Mouse (Mus musculus) midbrain, embryonic 14.5 days (tissue): ENCODE measurements around the gene Ptprm. TPM values are rescaled to one million over a fixed set of nuclear protein-coding genes. Genes with fewer than 3 reads are reported as not detected.

ENCODE experiments used
- ATAC-seq: fragments of 200-750 bp; cut with Nextera tagmentation; 2 replicates; pipeline ENCODE4 v1.8.0; 2017; ENCODE audit warnings: moderate number of reproducible peaks, moderate library complexity; ENCODE audit not compliant: low FRiP score, low TSS enrichment
- DNase-seq: peaks from one replicate; pipeline ENCODE4 v3.0.0-alpha.2; 2015
- H3K27ac ChIP-seq: fragments of 300-500 bp; sonication (generic); replicated peaks from 2 replicates; pipeline ENCODE4 v1.5.1; 2014; ENCODE audit warnings: mild to moderate bottlenecking, low read depth, low read length, moderate library complexity
- H3K27me3 ChIP-seq: fragments of 300-500 bp; sonication (generic); 2 replicates; pipeline ENCODE4 v1.6.1; 2014; ENCODE audit warnings: low read length, control low read depth, mixed read lengths; ENCODE audit not compliant: control insufficient read depth, insufficient read depth
- H3K36me3 ChIP-seq: fragments of 300-500 bp; sonication (generic); 2 replicates; pipeline ENCODE4 v1.6.1; 2014; ENCODE audit warnings: low read length, control low read depth; ENCODE audit not compliant: control insufficient read depth, insufficient read depth
- H3K4me1 ChIP-seq: fragments of 300-500 bp; sonication (generic); 2 replicates; pipeline ENCODE4 v1.6.1; 2014; ENCODE audit warnings: mild to moderate bottlenecking, antibody characterized with exemption, low read length, control low read depth; ENCODE audit not compliant: control insufficient read depth, insufficient read depth
- H3K4me2 ChIP-seq: fragments of 300-500 bp; sonication (generic); 2 replicates; pipeline ENCODE4 v1.6.1; 2014; ENCODE audit warnings: mild to moderate bottlenecking, low read length, moderate library complexity
- H3K4me3 ChIP-seq: fragments of 300-500 bp; sonication (generic); replicated peaks from 2 replicates; pipeline ENCODE4 v1.5.1; 2014; ENCODE audit warnings: low read depth, low read length
- H3K9ac ChIP-seq: fragments of 300-500 bp; sonication (generic); replicated peaks from 2 replicates; pipeline ENCODE4 v1.6.1; 2014; ENCODE audit warnings: mild to moderate bottlenecking, low read length, moderate library complexity
- H3K9me3 ChIP-seq: fragments of 300-500 bp; sonication (generic); 2 replicates; pipeline ENCODE4 v1.6.1; 2016; ENCODE audit warnings: low read length, control low read depth, mixed read lengths; ENCODE audit not compliant: control insufficient read depth
- WGBS: fragments of 180-500 bp; shearing (Covaris S2); extraction: QIAGEN DNeasy Blood & Tissue Kit; methylation state at CpG from one replicate; pipeline ENCODE4 v1.1.7; 2014; 5-methylcytosine and 5-hydroxymethylcytosine counted together
- polyA plus RNA-seq: library from polyadenylated mRNA; unstranded; fragments of >200 nt; fragmentation: Nextera tagmentation; extraction: Ambion mirVana; gene quantifications from 2 replicates; pipeline ENCODE4 v1.2.1, GENCODE M21; 2014

The Ptprm gene
- polyA plus RNA-seq, 1 experiment from 2014 or later: 22.8 TPM

- no peaks in the 10 kb centered on the region for H3K9me3 ChIP-seq
- no peak overlapping the region for H3K4me3 ChIP-seq
- 87% methylated on average over 6 of the region's 6 CpGs for WGBS
- no peak overlapping the region for H3K4me2 ChIP-seq
- ATAC-seq: no peak
- no peak overlapping the region for H3K27ac ChIP-seq
- no peaks in the 10 kb centered on the region for H3K36me3 ChIP-seq
- no peak for DNase-seq
- no peaks in the 10 kb centered on the region for H3K27me3 ChIP-seq
- H3K4me1 ChIP-seq: no peaks in the 10 kb centered on the region
- H3K9ac ChIP-seq: no peak overlapping the region
Observed at GRCm38 (mm10) chr17:66908921-66909320, 445.3 kb downstream of the Ptprm start.

- WGBS: 61% methylated on average over 1 of the region's 1 CpGs
- Histone ChIP-seq H3K9ac (no peak overlapping the region), H3K9me3 (no peaks in the 10 kb centered on the region), H3K4me2 (no peak overlapping the region), H3K4me1 (peaks cover 3% of the 10 kb centered on the region; the same call in 1 of the 2 replicates), H3K36me3 (no peaks in the 10 kb centered on the region), H3K4me3 (no peak overlapping the region), H3K27me3 (no peaks in the 10 kb centered on the region), H3K27ac (no peak overlapping the region)
- DNase-seq (no peak), ATAC-seq (no peak)
Observed at GRCm38 (mm10) chr17:66894181-66894580, 460.1 kb downstream of the Ptprm start.

- no peak overlapping the region for H3K4me2 ChIP-seq
- H3K27ac ChIP-seq: peak overlapping the region; percentile 46; the same call in 1 of the 2 replicates
- DNase-seq (no peak), ATAC-seq (no peak)
- H3K36me3 ChIP-seq: no peaks in the 10 kb centered on the region
- H3K9ac ChIP-seq: no peak overlapping the region
- 85% methylated on average over 6 of the region's 6 CpGs for WGBS
- no peaks in the 10 kb centered on the region for H3K9me3 ChIP-seq
- no peak overlapping the region for H3K4me3 ChIP-seq
- H3K27me3 ChIP-seq: no peaks in the 10 kb centered on the region
- peaks cover 3% of the 10 kb centered on the region; the same call in 1 of the 2 replicates for H3K4me1 ChIP-seq
Observed at GRCm38 (mm10) chr17:66891916-66892315, 462.3 kb downstream of the Ptprm start.

DNA sequence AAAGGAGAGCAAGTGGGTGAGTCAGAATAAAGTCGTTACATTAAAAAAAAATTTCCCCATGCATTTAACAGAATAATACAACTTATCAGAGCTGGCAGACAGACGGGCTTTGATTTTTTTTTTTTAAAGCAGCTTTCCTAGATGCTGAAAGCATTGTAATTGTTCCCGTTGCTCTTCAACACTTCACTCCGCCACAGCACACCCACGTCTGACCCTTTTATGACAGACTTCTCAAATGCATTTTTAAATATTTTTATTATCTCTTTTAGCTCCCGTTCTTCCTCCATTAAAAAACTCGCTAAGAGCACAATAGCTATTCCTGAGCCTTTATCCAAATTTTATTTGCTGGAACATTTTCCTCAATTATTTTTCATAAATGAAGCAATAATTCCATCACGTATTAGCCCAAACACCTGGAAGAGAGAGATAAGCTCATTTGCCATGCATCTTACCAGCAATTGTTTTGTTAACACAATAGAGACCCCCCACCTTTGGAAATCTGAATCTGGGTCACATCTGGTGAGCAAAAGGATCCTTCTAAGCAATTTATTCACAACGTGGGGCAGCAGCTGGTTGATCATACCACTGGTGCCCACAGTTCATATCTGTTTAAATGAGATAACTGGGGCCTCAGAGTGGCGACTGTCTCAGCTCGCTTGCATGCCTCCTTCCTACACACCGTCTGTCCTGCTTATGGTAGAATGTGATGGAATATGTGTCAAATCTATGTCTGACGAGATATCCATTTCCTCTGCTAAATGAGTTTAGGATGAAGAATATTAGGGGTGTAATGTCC is 463.0 kb downstream of the Ptprm start:
- WGBS: 27% methylated on average over 13 of the region's 13 CpGs
- H3K9me3 ChIP-seq: no peaks in the 10 kb centered on the region
- H3K9ac ChIP-seq: no peak overlapping the region; the same call in 1 of the 2 replicates
- no peaks in the 10 kb centered on the region for H3K36me3 ChIP-seq
- 0 out of 2 replicates have a peak overlapping the region, but pooled peaks have one; percentile 4 for H3K4me2 ChIP-seq
- H3K27me3 ChIP-seq: no peaks in the 10 kb centered on the region
- DNase-seq: peak; percentile 73
- peaks cover 3% of the 10 kb centered on the region; the same call in 1 of the 2 replicates for H3K4me1 ChIP-seq
- H3K27ac ChIP-seq: peak overlapping the region; percentile 46; the same call in 1 of the 2 replicates
- peak; percentile 66; the same call in 1 of the 2 replicates for ATAC-seq
- no peak overlapping the region for H3K4me3 ChIP-seq

GRCm38 (mm10) chr17:66882304-66882703 is 472.0 kb downstream of the Ptprm start:
- Histone ChIP-seq H3K4me2 (no peak overlapping the region), H3K9me3 (no peaks in the 10 kb centered on the region), H3K27me3 (no peaks in the 10 kb centered on the region), H3K4me3 (no peak overlapping the region), H3K4me1 (no peaks in the 10 kb centered on the region), H3K27ac (no peak overlapping the region), H3K36me3 (no peaks in the 10 kb centered on the region), H3K9ac (no peak overlapping the region)
- 68% methylated on average over 2 of the region's 2 CpGs for WGBS
- no peak for DNase-seq
- ATAC-seq: no peak

DNA sequence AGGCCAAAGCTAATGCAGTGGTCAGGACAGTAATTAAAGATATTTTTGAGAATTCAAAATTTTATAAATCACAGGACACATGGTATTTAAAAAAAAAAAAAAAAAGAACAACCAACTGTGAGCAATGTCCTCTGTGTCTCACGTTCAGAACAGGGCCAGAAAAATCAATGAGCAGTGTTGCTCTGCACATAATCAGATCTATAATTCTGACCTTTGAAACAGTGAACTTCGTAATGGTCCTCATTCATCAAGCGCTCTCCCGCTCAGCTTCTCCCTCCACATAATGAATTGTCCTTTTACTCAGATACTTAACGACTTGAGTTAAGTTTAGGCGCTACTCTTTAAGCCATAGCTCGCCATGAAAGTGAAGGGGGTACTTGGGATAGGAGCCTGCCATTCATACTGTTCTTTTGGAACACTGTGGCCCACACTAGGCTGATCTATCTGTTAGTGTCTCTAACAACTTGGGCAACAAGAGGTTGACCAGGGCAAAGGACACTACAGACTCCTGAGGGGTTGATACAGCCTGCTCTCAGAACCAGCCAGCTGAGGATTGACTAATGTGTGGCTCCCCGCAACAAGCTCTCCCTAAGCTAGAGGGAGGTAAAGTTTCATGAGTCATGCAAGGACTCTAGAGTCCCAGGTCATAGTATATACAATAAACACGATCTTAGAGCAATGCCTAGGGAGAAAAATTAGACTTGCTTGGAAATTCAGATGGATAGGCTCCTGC is 473.1 kb downstream of the Ptprm start:
- 89% methylated on average over 9 of the region's 9 CpGs for WGBS
- Histone ChIP-seq H3K4me3 (no peak overlapping the region), H3K4me2 (no peak overlapping the region), H3K36me3 (no peaks in the 10 kb centered on the region), H3K27me3 (no peaks in the 10 kb centered on the region), H3K9me3 (no peaks in the 10 kb centered on the region), H3K27ac (no peak overlapping the region), H3K9ac (no peak overlapping the region), H3K4me1 (no peaks in the 10 kb centered on the region)
- ATAC-seq: no peak
- DNase-seq: no peak

- DNase-seq: no peak
- no peak overlapping the region for H3K27ac ChIP-seq
- H3K4me1 ChIP-seq: no peaks in the 10 kb centered on the region
- no peaks in the 10 kb centered on the region for H3K27me3 ChIP-seq
- WGBS: 83% methylated on average over 2 of the region's 2 CpGs
- no peak overlapping the region for H3K4me3 ChIP-seq
- no peak for ATAC-seq
- no peaks in the 10 kb centered on the region for H3K36me3 ChIP-seq
- no peak overlapping the region for H3K9ac ChIP-seq
- H3K9me3 ChIP-seq: no peaks in the 10 kb centered on the region
- no peak overlapping the region for H3K4me2 ChIP-seq
Observed at GRCm38 (mm10) chr17:66879151-66879550, 475.1 kb downstream of the Ptprm start.

DNA sequence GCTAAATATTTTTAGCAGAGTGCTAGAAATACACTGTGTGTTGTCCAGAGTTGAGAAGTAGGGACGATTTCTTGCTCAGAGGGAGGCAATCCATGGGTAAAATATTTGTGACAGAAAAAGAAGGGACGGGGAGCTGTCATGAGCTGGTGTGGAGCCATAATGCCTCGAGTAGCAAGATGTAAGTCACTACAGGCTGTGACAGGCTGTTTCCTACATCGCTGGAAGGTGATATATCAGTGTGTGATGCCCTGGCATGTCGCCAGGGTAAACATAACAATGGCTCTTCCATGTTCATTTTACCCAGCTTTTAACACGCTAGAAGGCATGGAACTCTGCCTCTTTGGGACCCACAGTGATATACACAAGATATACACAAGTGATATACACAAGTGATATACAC is 476.7 kb downstream of the Ptprm start:
- ATAC-seq (no peak), DNase-seq (no peak)
- no peak overlapping the region for H3K27ac ChIP-seq
- H3K9ac ChIP-seq: no peak overlapping the region
- H3K27me3 ChIP-seq: no peaks in the 10 kb centered on the region
- H3K9me3 ChIP-seq: no peaks in the 10 kb centered on the region
- no peak overlapping the region for H3K4me3 ChIP-seq
- H3K4me1 ChIP-seq: no peaks in the 10 kb centered on the region
- WGBS: 84% methylated on average over 6 of the region's 6 CpGs
- no peaks in the 10 kb centered on the region for H3K36me3 ChIP-seq
- H3K4me2 ChIP-seq: no peak overlapping the region
